Mouse (Mus musculus) right cerebral cortex, adult 18-20 months (tissue): ENCODE measurements around the gene Eif1b.

ENCODE experiments used
- DNase-seq: peaks from one replicate; pipeline ENCODE4 v3.0.0; 2022; ENCODE audit warnings: mixed read lengths

Eif1b gene

GRCm38 (mm10) chr9:120492010-120492399 lies at the start of gene Eif1b:
Eif1b (plus strand) TSS chr9:120492232.
- no peak for DNase-seq

DNA sequence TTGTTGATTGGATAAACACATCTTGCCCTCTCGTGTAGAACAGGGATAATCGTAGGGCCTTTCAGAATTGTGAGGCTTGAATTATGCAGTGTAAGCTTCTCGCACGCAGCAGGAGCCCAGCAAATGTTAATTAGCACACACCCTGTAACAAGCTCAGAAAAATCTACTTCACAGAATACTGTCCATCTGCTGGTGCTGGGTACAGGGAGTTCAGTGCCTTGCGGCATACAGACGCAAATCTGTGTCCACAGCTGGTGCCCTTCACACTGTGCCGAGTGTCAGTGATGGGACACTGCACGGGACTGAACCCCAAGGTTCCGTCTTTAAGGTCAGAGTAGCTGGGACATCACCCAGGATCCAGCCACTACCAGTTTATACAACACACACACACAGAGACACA lies 47.4 kb upstream of the Eif1b start:
- DNase-seq, result no peak

DNA sequence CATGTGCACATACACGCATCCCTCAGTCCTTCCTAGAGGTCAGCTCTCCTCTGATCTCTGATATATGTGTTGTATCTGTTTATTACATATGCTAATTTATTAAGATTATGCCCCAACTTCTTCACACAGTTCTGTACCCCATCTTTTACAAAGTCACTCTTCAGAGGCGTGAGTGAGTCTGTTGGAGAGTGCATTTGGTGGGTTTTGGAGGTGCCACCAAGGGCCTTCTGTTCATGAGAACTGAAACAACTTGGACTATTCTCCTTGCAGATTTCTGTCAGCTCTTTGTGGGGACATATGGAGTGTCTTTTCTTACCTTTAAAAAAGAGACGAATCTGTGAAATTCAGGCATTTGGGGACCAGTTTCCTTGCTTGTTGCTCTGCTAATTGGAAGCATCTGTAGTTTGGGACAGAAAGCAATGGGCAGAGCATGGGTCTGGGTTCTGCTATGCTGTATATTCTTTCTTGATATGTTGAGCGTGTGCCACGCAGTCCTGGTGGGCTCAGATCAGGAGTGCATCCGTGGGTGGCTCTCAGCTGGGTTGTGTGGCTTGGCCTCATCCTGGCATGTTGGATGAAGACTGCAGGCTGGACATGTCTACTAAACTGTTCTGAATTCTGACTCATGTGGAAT lies 42.2 kb upstream of the Eif1b start:
- no peak for DNase-seq

DNA sequence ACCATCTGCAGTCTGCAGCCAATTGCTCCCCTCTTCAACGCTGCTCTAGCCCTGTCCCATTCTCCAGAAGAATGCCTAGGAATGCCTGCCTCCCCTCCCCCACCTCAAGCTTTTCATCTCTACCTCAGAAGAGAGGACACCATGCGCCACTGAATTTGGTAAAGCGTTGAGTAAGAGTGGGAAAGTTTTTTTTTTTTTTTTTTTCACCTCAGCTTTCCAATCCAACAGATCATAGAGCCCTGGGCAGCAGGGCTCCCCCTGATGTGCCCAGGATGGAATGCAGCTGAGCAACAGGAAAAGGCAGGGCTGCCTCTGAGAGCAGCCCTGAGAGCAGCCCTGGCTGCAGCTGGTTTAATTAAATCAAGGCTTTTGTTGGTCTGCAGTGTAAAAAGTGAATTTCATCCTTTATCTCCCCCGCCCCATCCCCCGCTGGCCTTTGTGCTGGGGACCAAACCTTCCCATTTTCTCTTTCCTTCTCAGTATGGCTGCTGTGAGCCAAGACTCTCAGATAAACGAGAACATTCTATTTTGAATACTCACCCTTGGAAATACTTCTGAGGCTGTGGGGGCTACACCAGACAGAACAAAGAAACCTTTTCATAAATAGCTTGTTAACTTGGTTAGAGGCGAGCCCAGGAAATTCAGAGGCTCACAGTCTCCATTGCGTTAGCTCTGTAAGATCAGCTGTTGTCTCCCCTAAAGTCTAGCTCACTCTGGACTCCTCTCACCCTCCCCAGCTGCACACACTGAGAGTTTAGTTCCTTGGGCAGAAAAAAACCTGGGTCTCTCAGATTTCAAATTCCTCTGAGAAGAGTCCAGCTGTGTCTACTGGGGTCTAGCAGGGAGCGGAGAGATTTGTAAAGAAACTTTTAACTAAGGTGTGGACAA lies 36.0 kb upstream of the Eif1b start:
- no peak for DNase-seq

GRCm38 (mm10) chr9:120470431-120470830 lies 21.6 kb upstream of the Eif1b start:
- no peak for DNase-seq

DNA sequence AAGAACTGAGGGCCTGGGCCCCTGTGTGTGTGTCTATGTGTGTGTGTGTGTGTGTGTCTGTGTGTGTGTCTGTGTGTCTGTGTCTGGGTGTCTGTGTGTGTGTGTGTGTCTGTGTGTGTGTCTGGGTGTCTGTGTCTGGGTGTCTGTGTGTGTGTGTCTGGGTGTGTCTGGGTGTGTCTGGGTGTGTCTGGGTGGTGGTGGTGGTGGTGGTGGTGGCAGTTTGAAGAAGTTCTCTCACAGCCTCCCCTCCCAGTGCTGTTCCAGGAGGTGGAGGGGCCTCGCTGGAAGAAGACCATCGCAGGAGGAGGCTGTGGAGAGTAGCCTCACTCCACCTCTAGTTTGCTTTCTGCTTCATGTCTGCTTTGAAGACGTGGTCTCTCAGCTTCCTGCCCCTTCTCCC lies 10.4 kb upstream of the Eif1b start:
- DNase-seq, result no peak

DNA sequence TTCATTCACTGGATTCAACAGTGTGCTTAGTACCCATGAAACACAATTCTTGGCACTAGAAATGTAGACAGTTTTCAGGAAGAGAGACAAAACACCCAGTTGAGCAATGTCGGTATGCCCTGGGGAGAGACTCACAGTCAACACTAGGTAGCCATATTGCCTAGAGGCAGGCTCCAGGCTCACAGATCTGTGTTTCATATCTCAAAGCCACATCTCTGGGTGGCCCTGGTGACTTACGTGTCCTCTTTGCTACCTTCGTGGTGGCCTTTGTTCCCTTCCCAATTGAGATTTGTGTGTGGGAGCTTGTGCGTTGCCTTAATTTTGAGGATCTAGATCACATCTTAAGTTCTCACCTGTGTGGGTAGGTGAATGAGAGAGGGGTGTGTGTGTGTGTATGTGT lies 9.7 kb upstream of the Eif1b start:
- no peak for DNase-seq

- no peak for DNase-seq
These were observed 8.9 kb upstream of the Eif1b start for GRCm38 (mm10) chr9:120483101-120483500.

DNA sequence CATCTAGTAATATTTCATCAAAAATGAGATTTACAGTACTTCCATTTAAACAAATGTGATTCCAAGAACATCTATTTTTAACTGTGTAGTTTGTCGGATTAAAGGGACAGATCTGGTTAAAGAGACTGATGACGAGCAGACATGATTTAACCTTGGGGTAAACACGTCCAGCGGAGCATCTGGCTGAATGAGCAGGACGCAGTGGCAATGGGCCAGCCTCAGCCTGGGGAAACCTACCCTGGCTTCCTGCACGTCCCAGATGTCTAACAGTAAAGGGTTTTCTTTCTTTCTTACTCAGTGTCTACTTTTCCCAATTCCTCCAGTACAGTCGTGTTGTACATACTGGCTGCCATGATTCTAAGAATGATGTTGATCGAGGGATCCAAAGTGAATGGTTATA lies 5.0 kb upstream of the Eif1b start:
- DNase-seq, result no peak

DNA sequence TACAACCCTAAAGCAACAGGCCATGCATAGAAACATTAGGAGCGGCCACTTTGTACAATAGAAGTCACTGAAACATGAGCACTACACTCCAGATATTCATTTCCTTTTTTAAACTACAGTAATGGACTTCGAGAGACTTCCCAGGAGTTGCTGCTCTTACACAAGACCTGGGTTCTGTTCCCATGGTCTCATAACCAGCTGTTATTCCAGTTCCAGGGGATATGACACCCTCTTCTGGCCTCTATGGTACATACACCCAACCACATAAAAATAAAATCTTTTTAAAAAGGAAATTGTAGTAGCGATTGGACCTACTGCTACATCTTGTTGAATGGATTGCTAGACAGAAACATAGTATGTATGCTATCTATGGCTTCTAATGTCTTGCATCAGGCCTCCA lies 523 bp upstream of the Eif1b start:
- DNase-seq, result no peak

- DNase-seq, result peak; percentile 86
These were observed 644 bp downstream of the Eif1b start for GRCm38 (mm10) chr9:120492400-120493351.

DNA sequence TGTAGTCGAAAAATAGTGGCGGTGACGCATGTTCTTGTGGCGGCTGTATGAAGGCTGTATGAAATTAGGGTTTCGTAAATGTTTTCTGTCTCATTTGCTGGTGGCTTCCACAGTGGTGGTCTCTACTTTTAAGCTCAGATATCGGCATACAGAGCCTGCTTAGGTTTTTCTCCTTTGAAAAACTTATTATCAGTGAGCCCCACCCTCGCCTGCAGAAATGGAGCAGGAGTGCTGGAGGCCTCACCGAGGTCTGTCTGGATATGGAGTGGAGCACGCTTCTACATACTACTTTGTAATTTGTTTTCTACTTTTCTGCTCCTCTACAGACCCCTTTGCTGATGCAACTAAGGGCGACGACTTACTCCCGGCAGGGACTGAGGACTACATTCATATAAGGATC lies 1.7 kb downstream of the Eif1b start:
- DNase-seq, result no peak

DNA sequence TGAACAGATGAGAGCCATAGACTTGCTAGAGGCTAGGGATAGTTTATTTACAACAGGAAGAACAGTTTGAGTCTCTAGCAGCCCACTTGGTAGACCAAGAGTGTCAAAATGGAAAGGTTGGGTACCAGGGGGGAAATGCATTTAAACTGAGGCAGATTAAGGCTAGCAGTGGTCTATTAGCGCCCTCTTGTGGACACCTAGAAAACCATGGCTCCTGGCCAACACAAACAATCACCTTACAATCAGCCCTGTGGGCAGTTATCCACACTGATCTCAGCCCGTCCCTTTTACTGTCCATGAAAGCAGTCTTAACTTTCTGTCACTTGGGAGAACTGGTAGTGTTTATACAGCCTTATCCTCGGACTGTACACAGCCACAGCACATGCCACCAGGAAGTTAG lies 4.7 kb downstream of the Eif1b start:
- DNase-seq, result peak; percentile 74

GRCm38 (mm10) chr9:120497983-120498382 lies 6.0 kb downstream of the Eif1b start:
- no peak for DNase-seq

- no peak for DNase-seq
These were observed 9.3 kb downstream of the Eif1b start for GRCm38 (mm10) chr9:120501191-120501902.

DNA sequence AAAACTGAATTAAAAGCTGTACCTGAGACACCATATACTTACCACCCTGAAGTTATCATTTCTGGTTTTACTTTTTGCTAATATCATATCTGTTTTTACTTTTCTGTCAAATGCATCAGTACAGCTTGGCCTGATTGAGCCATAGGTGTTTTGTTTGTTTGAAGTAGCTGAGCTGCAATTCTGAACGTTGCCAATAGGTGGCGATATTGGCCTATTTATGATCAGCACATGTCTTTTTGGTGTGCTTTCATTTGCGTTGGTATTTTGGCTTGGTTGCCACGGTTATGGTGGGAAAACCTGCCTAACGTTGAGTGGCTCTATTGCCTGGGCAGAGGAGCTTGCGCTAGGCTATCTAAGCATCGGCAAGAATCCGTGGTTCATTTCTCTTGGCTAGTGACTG lies 10.0 kb downstream of the Eif1b start:
- DNase-seq, result peak; percentile 68

DNA sequence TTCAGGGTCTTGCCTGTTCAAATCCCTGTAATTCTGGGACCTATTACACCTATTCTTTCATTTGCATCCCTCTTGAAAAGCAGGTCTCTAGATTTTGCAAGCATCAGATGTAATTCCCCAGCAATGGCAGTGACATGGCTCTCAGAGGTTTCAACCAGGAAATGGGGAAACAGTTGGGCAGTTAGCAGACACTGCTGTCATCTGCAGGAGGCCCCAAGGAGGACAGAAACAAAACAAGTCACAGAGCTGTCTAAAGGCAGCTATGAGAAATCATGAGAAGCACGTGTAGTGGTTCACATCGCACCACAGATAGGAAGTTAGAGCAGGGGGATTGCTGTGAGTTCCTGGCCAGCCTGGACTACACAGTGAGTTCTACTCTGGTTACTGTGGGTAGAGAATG lies 12.4 kb downstream of the Eif1b start:
- DNase-seq, result no peak

DNA sequence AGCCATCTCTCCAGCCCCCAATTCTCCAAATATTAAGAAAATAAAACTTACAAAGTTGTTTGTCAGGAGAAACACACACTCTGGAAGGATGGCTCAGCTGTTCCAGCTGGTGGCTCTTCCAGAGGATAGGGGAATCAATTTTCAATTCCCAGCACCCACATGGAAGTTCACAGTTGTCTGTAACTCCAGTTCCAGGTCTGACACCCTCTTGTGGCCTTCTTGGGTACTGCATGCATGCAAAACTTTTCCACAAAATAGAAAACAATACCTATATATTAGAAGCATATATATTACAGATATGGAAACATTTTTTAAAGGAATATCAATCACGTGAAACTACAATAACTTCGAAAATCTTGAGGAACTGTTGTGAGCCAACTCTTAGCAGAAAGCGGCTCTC lies 19.7 kb downstream of the Eif1b start:
- DNase-seq, result no peak

DNA sequence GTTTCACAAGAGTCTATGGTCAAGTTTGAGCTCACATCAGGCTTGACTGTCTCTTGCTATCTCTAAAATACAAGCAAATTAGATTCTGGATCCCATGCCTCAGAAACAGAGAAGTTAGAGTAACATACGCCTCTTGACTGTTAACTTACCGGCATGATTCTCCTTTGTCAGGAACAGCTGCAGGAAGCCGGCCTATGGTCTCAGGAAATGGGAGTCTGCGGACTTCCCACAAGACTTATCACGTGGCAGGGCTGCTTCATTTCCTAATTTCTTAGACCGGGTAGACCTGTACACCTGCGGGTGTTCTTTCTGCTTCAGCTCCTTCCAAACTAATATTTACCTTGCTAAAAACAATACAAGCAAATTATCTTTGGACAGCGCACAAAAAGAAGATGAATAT lies 24.7 kb downstream of the Eif1b start:
- DNase-seq, result no peak

- no peak for DNase-seq
These were observed 26.9 kb downstream of the Eif1b start for GRCm38 (mm10) chr9:120518946-120519345.

GRCm38 (mm10) chr9:120519469-120520125 lies 27.6 kb downstream of the Eif1b start:
- DNase-seq, result peak; percentile 67

- no peak for DNase-seq
These were observed 29.1 kb downstream of the Eif1b start for GRCm38 (mm10) chr9:120521161-120521560.
